Mouse (Mus musculus): Measurements from ENCODE around the gene Kng2. TPM values are rescaled to one million over a fixed set of nuclear protein-coding genes. Genes with fewer than 3 reads are reported as not detected.

The Kng2 gene
- not detected in 2 replicates for polyA plus RNA-seq (2021; fragmentation: Nextera tagmentation)
- long read RNA-seq, experiment 1 = 0 reads
- long read RNA-seq, experiment 2 = 0 reads

DNA sequence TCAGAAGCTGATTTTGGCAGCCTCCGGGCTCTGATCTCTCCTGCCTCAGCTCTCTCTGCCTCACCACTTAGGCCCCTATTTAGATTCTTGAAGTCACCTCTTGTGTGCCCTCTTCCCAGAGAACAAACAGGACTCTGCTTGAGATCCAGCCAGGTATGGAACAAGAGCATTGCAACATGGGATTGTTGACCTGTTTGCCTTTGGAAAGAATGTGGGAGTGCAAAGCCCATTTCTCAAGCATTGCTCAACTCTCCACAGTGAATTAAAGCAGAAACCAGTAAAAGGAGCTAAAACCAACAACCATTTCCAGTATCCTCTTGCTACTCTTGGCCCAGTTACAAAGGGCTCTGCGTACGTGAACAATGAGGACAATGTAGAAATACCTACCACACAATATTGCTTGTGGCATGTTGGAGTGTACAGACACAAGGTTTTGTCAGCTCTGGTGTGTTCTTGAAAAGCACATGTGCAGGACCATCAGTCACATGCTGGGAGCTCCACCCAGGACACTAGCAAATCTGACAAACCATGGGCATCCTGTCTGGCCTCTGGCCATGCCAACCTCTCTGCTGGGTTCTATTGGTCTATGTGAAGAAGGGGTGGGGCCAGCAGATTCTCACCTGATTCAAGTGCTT is at the start of gene Kng2:
Gene Kng2, minus strand, starts transcription at position 517 of the 635 bp plus-strand sequence.

DNA sequence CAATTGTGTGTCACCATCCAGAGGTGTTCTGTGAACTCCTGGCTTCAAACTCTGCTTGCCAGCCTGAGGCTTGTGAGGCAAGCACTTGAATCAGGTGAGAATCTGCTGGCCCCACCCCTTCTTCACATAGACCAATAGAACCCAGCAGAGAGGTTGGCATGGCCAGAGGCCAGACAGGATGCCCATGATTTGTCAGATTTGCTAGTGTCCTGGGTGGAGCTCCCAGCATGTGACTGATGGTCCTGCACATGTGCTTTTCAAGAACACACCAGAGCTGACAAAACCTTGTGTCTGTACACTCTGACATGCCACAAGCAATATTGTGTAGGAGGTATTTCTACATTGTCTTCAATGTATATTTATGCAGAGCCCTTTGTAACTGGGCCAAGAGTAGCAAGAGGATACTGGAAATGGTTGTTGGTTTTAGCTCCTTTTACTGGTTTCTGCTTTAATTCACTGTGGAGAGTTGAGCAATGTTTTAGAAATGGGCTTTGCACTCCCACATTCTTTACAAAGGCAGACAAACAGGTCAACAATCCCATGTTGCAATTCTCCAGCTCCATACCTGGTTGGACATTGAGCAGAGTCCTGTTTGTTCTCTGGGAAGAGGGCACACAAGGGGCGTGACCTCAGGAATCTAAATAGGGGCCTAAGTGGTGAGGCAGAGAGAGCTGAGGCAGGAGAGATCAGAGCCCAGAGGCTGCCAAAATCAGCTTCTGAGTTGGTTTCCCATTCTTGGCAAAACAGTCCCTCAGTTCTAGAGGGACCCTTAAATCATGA is 28.6 kb upstream of the Kng2 start, which contains the start of gene Kng1:
Gene Kng1, plus strand, starts transcription at position 198 of the 780 bp plus-strand sequence.

DNA sequence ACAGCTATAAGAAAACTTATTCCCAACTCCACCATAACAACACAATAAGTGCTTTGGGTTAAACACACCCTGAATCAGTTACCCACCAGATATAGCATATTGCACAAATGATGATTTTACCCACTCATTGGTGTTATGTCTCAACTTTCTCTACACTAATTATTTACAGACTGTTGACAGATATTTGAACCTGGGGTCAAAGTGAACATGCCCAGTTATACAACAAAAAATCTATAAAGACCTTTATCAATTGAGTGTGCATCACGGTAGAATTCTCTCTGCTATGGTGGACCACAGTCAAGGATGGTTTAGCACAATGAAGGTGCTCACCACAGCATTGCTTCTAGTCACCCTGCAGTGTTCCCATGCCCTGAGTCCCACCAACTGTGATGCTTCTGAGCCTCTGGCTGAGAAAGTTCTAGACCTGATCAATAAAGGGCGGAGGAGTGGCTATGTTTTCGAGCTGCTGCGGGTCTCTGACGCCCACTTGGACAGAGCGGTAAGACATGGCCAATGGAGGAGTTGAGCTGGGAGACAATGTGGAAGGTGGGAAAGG is 78.4 kb downstream of the Kng2 start, which contains the start of gene Hrg:
Gene Hrg, plus strand, starts transcription at position 233 of the 556 bp plus-strand sequence.

Other genes starting within 250 kb of the Kng2 start
- 0.23 and 0.45 TPM in 2 replicates for gene Crygs, start 217.9 kb downstream of the Kng2 start, polyA plus RNA-seq (2021; fragmentation: Nextera tagmentation)
- 11.0 and 11.6 TPM in 2 replicates for gene Tbccd1, start 171.8 kb downstream of the Kng2 start, polyA plus RNA-seq (2021; fragmentation: Nextera tagmentation)
- 90.9 and 101 TPM in 2 replicates for gene Dnajb11, start 171.6 kb downstream of the Kng2 start, polyA plus RNA-seq (2021; fragmentation: Nextera tagmentation)
- gene Ahsg, start 138.2 kb downstream of the Kng2 start, polyA plus RNA-seq (2021; fragmentation: Nextera tagmentation) = not detected in 2 replicates
- 0.18 and 0.30 TPM in 2 replicates for gene Fetub, start 111.1 kb downstream of the Kng2 start, polyA plus RNA-seq (2021; fragmentation: Nextera tagmentation)
- gene Hrg, start 78.4 kb downstream of the Kng2 start, polyA plus RNA-seq (2021; fragmentation: Nextera tagmentation) = not detected in 2 replicates
- gene Kng1, start 28.4 kb upstream of the Kng2 start, polyA plus RNA-seq (2021; fragmentation: Nextera tagmentation) = not detected in 2 replicates
- 973 and 1,001 TPM in 2 replicates for gene Eif4a2, start 78.0 kb upstream of the Kng2 start, polyA plus RNA-seq (2021; fragmentation: Nextera tagmentation)
- 12.6 and 15.1 TPM in 2 replicates for gene Rfc4, start 98.3 kb upstream of the Kng2 start, polyA plus RNA-seq (2021; fragmentation: Nextera tagmentation)
- gene Adipoq, start 117.1 kb upstream of the Kng2 start, polyA plus RNA-seq (2021; fragmentation: Nextera tagmentation) = 0.10 TPM in 1 of 2 replicates, not detected in the other
- 6.2 and 6.3 TPM in 2 replicates for gene St6gal1, start 195.3 kb upstream of the Kng2 start, polyA plus RNA-seq (2021; fragmentation: Nextera tagmentation)

All from layer of hippocampus, adult 6 months (tissue).